ENCODE assay signal across 25 mouse cellular contexts in the genomic region with DNA sequence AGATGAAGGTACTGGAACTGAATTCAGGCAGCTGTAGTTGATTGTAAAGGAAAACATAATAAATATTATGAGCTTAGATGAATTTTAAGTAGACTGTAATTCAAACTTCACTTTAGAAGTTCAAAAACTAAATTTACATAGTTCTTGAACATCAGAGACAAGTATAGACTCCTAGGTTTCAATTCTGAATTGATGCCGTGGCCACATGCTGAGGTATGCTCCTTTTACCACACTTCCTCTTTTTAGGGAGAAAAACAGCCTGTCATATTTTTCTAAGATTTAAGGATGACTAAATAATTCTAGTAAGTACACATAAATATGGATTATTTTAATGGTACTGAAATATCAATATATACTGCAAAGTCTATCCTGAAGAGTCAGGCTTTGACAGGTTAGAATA.
DNase-seq lines count a peak whose midpoint lies in the region; ATAC-seq and TF ChIP-seq lines count a peak whose summit lies in the region.
"Had no signal": no experiment of that assay in that cellular context is flagged by ENCODE, and none has a peak within 500 bp of the region (broad histone marks: within the 10 kb centered on the region; RNA-seq: fewer than 3 reads in every experiment).

No protein-coding gene starts in this region.

- H3K36me3 ChIP-seq in G1E (replicated peaks) (no peaks in the 10 kb centered on the region), MEL (ENCODE audit: control insufficient read depth in 1 of 2, insufficient read depth in 2 of 2, low read length in 2 of 2) (no peaks in the 10 kb centered on the region; a peak in 1 of 4 replicates)
- H3K36me3 ChIP-seq in intestine, postnatal 0 days (ENCODE audit: control insufficient read depth, insufficient read depth) = no peaks in the 10 kb centered on the region

- no peaks in the 10 kb centered on the region for H3K79me2 ChIP-seq in MEL (ENCODE audit: control insufficient read depth, insufficient read depth, low read length, poor library complexity)

- whole genome bisulfite sequencing in intestine, postnatal 0 days = 90% methylated on average over 1 of the region's 1 CpGs

- H3K9me3 ChIP-seq in G1E (replicated peaks) (peaks cover 5% of the 10 kb centered on the region; the same call in 1 of the 2 replicates), MEL (replicated peaks; ENCODE audit: insufficient read depth, low read length) (no peaks in the 10 kb centered on the region)
- H3K9me3 ChIP-seq in intestine, postnatal 0 days (ENCODE audit: control insufficient read depth) = no peaks in the 10 kb centered on the region

- ATAC-seq in G1E (ENCODE audit: extremely low read depth, insufficient number of reproducible peaks, low FRiP score, poor library complexity, severe bottlenecking) = peak; percentile 49; the same call in 1 of the 2 replicates
- ATAC-seq in intestine, postnatal 0 days = no peak
- no peak for ATAC-seq in monocyte, adult 5-6 weeks (replicated peaks; ENCODE audit: insufficient number of reproducible peaks, low FRiP score, low TSS enrichment, poor library complexity, severe bottlenecking)
- ATAC-seq: activated CD4-positive, CD25-positive, alpha-beta regulatory T cell, adult 4 months; CD4-positive, CD25-positive, alpha-beta regulatory T cell, adult 4 months; Patski had no signal

- H3K27me3 ChIP-seq in G1E (ENCODE audit: insufficient read depth, low read length) = no peaks in the 10 kb centered on the region
- no peaks in the 10 kb centered on the region for H3K27me3 ChIP-seq in MEL (ENCODE audit: control insufficient read depth in 1 of 2, insufficient read depth in 2 of 2, low read length in 2 of 2)
- no peaks in the 10 kb centered on the region for H3K27me3 ChIP-seq in intestine, postnatal 0 days (replicated peaks; ENCODE audit: control insufficient read depth, insufficient read depth, low read length)
- H3K27me3 ChIP-seq: CH12.LX, Patski had no signal

- H3K27ac ChIP-seq in MEL (ENCODE audit: control insufficient read depth, low read depth, low read length) = no peak overlapping the region
- no peak overlapping the region for H3K27ac ChIP-seq in intestine, postnatal 0 days (ENCODE audit: low read depth, low read length)

- DNase-seq in A20 (ENCODE audit: low read depth, low spot score) = peak; percentile 53
- DNase-seq in G1E (ENCODE audit: low spot score) = peak; percentile 3
- DNase-seq in MEL (ENCODE audit: low read depth, low spot score) = peak; percentile 65
- DNase-seq in MEL-GATA-1-ER (ENCODE audit: extremely low read depth, low read depth) = peak; percentile 7
- DNase-seq in frontal cortex, postnatal 14 days (ENCODE audit: low spot score in 2 of 2) = no peak
- no peak for DNase-seq in urinary bladder, postnatal 4 days (ENCODE audit: low spot score in 2 of 2)
- DNase-seq: adrenal gland, adult 2 months; adrenal gland, adult 8-10 months; adrenal gland, postnatal 10 days; adrenal gland, postnatal 14 days; adrenal gland, postnatal 25 days; adrenal gland, postnatal 36 days; B cell, adult 2 months; cerebellum, adult 11 months; cerebellum, adult 11-12 months; cerebellum, adult 18-20 months; cerebellum, adult 2 months; cerebellum, adult 8-10 months; cerebellum, adult 9-10 months had no signal

- H3K4me1 ChIP-seq in G1E (ENCODE audit: insufficient read depth, low read depth, low read length) = peaks cover 6% of the 10 kb centered on the region; the same call in 1 of the 2 replicates
- no peaks in the 10 kb centered on the region; a peak in 1 of 4 replicates for H3K4me1 ChIP-seq in MEL (ENCODE audit: control insufficient read depth in 1 of 2, insufficient read depth in 2 of 2, low read length in 2 of 2)
- H3K4me1 ChIP-seq in intestine, postnatal 0 days (replicated peaks; ENCODE audit: control insufficient read depth, insufficient read depth, low read length) = no peaks in the 10 kb centered on the region

- H3K4me2 ChIP-seq in intestine, postnatal 0 days (replicated peaks; ENCODE audit: low read depth) = no peak overlapping the region

- no peak overlapping the region for H3K9ac ChIP-seq in MEL (ENCODE audit: control insufficient read depth, low read depth, low read length, poor library complexity, severe bottlenecking)
- H3K9ac ChIP-seq in intestine, postnatal 0 days (ENCODE audit: low read depth, low read length) = no peak overlapping the region

- H3K4me3 ChIP-seq in G1E (ENCODE audit: low read depth, low read length) (no peak overlapping the region), MEL (ENCODE audit: control insufficient read depth in 1 of 2, insufficient read depth in 1 of 2, low read depth in 2 of 2, low read length in 2 of 2) (peak overlapping the region in 1 of 2 experiments; percentile 9; a peak in 1 of 4 replicates)
- no peak overlapping the region for H3K4me3 ChIP-seq in intestine, postnatal 0 days (ENCODE audit: low read depth, low read length)

- no peak; the same call in 1 of the 2 replicates for TF ChIP-seq RAD21 in MEL (IDR thresholded peaks at IDR 0.05; ENCODE audit: low read depth, low read length)

- no peak for TF ChIP-seq POLR2A in MEL (IDR thresholded peaks at IDR 0.05; ENCODE audit: control insufficient read depth in 1 of 2, insufficient read depth in 1 of 2, low read depth in 1 of 2, low read length in 2 of 2, poor library complexity in 1 of 2)

- TF ChIP-seq CTCF in G1E (IDR thresholded peaks at IDR 0.05; ENCODE audit: low read depth, low read length) = no peak
- no peak for TF ChIP-seq CTCF in MEL (IDR thresholded peaks at IDR 0.05 in 2 of 3, conservative IDR thresholded peaks at IDR 0.05 in 1 of 3; ENCODE audit: control insufficient read depth in 1 of 3, insufficient read depth in 1 of 3, low read depth in 2 of 3, low read length in 3 of 3, poor library complexity in 1 of 3, severe bottlenecking in 1 of 3)
- no peak for TF ChIP-seq CTCF in intestine, postnatal 0 days (IDR thresholded peaks at IDR 0.05; ENCODE audit: low read depth)

- TF ChIP-seq EP300 in MEL (IDR thresholded peaks at IDR 0.05; ENCODE audit: low read depth in 1 of 2, low read length in 2 of 2) = peak in 1 of 2 experiments; percentile 22; a peak in 1 of 4 replicates

TF ChIP-seq in MEL, 35 proteins besides CTCF, POLR2A, EP300 and RAD21:
- no peak for TF ChIP-seq ELF1 (IDR thresholded peaks at IDR 0.05; ENCODE audit: low read depth, low read length)
- no peak for TF ChIP-seq HCFC1 (IDR thresholded peaks at IDR 0.05; ENCODE audit: low read depth, low read length)
- no peak for TF ChIP-seq SMC3 (IDR thresholded peaks at IDR 0.05; ENCODE audit: low read depth, low read length)
- no peak for TF ChIP-seq ZNF384 (IDR thresholded peaks at IDR 0.05; ENCODE audit: low read depth, low read length)
- TF ChIP-seq ZC3H11A (IDR thresholded peaks at IDR 0.05; ENCODE audit: low read depth, low read length) = no peak
- TF ChIP-seq NRF1 (IDR thresholded peaks at IDR 0.05; ENCODE audit: insufficient read depth, low read depth, low read length, poor library complexity, severe bottlenecking) = no peak
- TF ChIP-seq USF2 (IDR thresholded peaks at IDR 0.05; ENCODE audit: borderline replicate concordance in 1 of 2, insufficient read depth in 1 of 2, low read depth in 1 of 2, low read length in 2 of 2) = no peak
- TF ChIP-seq NELFE (IDR thresholded peaks at IDR 0.05; ENCODE audit: low read depth, low read length) = no peak
- no peak for TF ChIP-seq UBTF (IDR thresholded peaks at IDR 0.05; ENCODE audit: borderline replicate concordance, insufficient read depth, low read depth, low read length)
- no peak for TF ChIP-seq SIN3A (IDR thresholded peaks at IDR 0.05; ENCODE audit: low read length)
- no peak for TF ChIP-seq MAZ (IDR thresholded peaks at IDR 0.05; ENCODE audit: low read depth, low read length)
- no peak for TF ChIP-seq ZMIZ1 (IDR thresholded peaks at IDR 0.05; ENCODE audit: low read depth, low read length)
- no peak for TF ChIP-seq TAL1 (IDR thresholded peaks at IDR 0.05; ENCODE audit: low read length)
- no peak for TF ChIP-seq E2F4 (IDR thresholded peaks at IDR 0.05; ENCODE audit: borderline replicate concordance, low read depth, low read length)
- TF ChIP-seq MAX (IDR thresholded peaks at IDR 0.05; ENCODE audit: low read length) = 0 out of 2 replicates have a peak, but pooled peaks have one; percentile 63
- TF ChIP-seq ETS1 (IDR thresholded peaks at IDR 0.05; ENCODE audit: low read depth, low read length) = 0 out of 2 replicates have a peak, but pooled peaks have one; percentile 12
- no peak for TF ChIP-seq USF1 (IDR thresholded peaks at IDR 0.05; ENCODE audit: low read depth, low read length)
- TF ChIP-seq MYC (IDR thresholded peaks at IDR 0.05; ENCODE audit: low read depth, low read length) = peak; percentile 80
- no peak for TF ChIP-seq CHD1 (IDR thresholded peaks at IDR 0.05; ENCODE audit: low read depth, low read length)

Comparison
In these comparisons a context has a peak if more than half of its experiments do, and no peak if none do; other contexts are left out.
1. DNase-seq: peak in A20 (single experiment), G1E (single experiment), MEL (single experiment) and MEL-GATA-1-ER (single experiment); none in frontal cortex, postnatal 14 days (0 of 2) and urinary bladder, postnatal 4 days (0 of 2).